Mouse (Mus musculus): ENCODE results near the gene Il22ra2.
A peak's percentile ranks its signal among the peaks of the same experiment; 100 is the strongest.

Gene Il22ra2

GRCm38 (mm10) chr10:19621408-19622048, at the start of gene Il22ra2:
Il22ra2 (plus strand) TSS chr10:19621998.
- no peak for DNase-seq

- DNase-seq = no peak
Measured at GRCm38 (mm10) chr10:19577571-19577970, 44.2 kb upstream of the Il22ra2 start.

- no peak for DNase-seq
Measured at GRCm38 (mm10) chr10:19578001-19578400, 43.8 kb upstream of the Il22ra2 start.

- peak; percentile 49 for DNase-seq
Measured at GRCm38 (mm10) chr10:19578409-19578986, 43.3 kb upstream of the Il22ra2 start.

DNA sequence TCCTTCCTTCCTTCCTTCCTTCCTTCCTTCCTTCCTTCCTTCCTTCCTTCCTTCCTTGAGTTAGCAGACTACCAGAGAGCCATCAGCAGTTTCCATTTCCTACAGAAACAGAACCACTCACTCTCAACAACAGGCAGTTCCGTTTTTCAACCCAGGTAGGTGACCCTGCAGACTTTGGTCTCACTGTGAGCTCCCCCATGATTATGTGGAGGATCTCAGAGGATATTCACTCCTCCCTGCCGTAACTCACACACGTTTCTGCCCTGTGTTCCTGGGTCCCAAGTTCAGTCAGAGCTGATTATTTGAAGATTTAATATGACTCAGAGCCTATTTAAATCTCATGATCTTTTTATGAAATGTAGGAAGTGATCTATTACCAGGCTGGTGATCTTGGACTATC, 41.1 kb upstream of the Il22ra2 start:
- no peak for DNase-seq

DNA sequence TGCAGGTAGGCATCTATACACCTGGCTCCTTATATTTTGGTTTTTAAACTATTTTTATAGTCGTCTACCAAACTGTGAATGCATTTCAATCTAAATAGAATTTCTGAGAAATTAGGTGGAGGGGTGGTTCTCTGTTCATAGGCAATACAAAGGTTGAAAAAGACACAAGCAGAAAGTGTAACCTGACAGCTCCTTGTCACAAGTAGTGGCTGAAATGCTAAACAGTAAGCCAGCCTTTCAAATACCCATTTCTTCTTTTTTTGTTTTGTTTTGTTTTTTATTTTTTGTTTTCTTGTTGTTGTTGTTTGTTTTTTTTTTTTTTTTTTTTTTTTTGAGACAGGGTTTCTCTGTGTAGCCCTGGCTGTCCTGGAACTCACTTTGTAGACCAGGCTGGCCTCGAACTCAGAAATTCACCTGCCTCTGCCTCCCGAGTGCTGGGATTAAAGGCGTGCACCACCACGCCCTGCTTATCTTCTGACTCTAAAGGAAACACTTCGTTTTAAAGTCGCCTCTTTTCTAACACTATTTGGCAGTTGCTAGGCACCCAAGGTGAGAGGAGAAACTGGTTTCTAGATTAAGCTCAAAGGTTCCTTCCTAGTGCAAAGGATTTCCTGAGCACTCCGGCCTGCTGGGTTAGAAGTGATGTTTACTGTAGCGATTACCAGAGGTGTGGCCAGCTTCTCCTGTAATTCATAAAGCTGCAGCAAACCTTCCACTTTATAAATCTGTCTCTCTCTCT, 39.8 kb upstream of the Il22ra2 start:
- peak; percentile 51 for DNase-seq

DNA sequence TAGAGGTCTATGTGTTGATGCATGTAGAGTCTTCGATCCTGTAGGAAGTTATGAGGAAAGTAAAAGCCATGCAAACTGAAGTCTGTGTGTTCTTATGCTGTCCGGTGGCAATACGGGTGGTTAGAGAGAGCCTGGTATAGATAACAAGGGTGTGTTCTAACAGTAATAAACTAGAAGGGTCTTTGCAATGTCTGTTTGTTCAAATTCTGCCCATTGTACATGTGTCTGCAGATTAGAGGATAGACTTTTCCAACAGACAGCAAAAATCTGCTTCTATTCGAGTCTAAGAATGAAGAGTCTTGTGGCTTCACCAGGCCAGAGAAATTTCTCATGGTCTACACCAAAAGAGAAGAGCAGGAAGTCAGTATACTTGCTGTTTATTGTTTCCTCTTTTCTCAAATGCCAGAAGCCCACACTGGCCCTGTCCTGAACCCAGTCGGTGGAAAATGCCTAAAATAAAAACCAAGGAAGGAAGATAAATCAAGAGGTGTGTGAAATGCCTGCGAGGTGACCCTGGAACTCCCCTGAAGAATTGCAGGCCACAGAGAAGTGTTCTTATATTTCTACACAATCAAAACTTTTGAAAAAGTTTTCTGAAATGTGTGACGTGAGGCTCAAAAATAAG, 38.9 kb upstream of the Il22ra2 start:
- peak; percentile 27 for DNase-seq

GRCm38 (mm10) chr10:19584064-19584463, 37.7 kb upstream of the Il22ra2 start:
- peak; percentile 80 for DNase-seq

- no peak for DNase-seq
Measured at GRCm38 (mm10) chr10:19584846-19585245, 37.0 kb upstream of the Il22ra2 start.

DNA sequence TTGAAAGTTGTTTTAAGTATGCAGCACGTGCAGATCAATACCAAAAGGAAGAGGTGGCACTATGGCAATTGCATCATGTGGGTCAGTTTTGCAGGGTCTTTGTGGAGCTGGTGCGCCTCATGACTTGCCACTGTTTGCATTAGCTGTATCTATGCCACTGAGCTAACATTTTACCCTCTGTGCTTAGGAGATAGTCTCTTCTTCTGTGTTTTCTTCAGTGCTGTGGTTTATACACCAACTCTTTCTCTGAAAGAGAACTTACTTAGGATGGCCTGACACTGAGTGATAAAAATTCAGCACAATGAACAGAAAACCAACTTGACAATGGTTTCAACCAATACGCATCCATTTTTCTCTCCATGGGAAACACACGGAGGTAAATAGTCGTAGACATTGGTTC, 35.9 kb upstream of the Il22ra2 start:
- DNase-seq = no peak

DNA sequence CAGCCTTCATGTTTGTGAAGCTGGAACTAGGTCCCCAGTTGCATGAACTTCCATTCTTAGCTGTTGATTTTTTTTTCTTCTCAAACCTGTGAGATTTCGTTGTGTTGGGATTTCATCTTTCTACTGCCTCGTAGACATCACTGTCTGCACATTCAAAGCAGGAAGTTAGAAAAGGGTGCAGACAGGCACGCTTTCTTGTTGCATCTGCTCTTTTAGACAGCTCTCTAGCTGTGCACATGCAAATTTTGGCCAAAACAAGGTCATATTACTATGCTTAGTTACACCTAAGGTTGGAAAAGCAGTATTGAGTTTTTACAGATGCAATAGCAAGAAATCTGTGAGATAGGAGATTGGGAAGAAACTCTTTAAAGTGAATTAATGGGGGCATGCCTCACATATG, 34.5 kb upstream of the Il22ra2 start:
- DNase-seq = peak; percentile 58

DNA sequence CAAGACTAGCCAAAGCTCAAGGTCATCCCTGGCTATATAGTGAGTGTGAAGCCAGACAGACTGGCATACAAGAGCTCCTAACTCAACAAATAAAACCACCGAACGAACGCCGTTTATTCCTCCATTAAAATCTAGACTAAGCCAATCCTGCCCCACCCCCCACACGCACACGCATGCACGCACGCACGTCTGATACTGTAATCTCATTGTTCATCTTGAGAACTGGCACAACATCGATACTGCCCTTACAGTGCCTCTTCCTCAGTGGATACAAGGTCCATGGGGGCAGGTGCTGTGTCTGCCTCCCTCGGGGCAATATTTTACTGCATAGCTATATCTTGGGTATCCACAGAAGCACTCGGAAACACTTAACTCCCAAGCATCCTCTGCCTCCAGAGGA, 32.2 kb upstream of the Il22ra2 start:
- DNase-seq = no peak

GRCm38 (mm10) chr10:19591286-19591640, 30.5 kb upstream of the Il22ra2 start:
- no peak for DNase-seq

DNA sequence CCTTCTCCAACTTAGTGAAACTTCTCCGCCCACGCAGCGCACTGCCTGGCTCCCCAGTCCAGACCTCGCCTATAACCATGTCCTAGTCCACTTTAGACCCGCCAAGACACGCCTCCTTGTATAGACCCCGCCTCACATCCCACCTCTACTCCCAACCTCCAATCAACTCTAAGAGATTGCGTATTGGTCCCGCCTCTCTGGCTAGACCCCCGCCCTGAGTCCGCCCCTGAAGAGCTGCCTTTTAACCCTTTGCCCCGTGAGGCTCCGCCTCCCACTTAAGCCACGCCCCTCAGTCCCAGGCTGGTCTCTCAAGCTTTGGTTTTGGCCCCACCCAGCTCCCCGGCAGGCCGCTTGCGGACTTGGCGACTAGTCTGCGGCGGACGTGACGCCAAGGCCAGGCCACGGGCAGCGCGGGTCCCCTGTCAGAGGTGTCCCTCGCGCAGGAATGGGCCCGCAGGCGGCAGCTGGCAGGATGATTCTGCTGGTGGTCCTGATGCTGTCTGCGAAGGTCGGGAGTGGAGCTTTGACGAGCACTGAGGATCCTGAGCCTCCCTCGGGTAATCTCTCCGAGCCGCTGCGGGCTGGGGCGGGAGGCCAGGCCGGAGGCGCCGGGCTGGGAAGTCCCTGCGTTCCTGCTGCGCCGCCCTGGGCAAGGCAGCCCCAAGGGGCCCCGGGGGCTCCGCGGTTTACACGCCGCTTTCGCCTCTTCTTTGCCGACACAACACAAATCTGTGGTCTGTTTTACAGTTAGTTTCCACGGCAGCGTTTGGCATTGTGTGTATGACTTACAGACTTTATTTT, 30.0 kb upstream of the Il22ra2 start, which contains the start of gene Ifngr1:
Gene Ifngr1, plus strand, starts transcription at position 309 of the 801 bp plus-strand sequence.
- DNase-seq = peak; percentile 100

DNA sequence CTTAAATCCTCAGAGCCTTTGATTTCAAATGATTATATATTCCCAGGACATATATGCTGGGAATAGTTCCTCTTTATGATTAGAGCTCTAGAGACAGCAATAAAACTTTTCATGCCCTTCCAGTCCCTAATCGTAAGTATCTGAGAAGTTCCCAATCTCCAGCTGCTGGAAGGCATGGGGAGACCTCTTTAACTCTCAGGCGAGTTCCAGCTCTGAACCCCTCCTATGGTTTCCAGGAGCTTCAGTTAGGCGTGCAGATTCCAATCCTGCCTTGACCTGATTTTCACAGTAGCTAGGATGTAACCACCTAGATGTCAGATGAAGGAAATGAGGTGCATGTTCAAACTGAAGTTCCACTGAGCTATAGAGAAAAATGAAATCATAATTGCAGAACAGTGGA, 29.2 kb upstream of the Il22ra2 start:
- DNase-seq = peak; percentile 36

DNA sequence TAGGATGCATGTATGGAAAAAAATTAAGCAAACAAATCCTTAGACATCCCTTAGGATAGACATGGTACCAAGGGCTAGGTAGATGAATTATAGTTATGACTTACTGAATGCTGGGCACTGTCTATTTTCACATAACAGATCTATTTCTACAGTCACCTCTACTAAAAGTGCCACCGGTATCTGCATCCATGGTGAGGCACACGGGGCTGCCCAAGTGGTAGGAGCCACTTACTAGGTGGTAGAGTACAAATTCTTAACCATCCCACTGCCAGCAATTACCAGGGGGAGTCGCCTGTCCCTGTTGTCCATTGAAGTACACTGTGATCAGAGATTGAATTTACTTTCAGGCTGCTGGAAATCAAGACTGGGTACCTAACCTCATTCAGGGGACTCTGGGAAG, 28.5 kb upstream of the Il22ra2 start:
- DNase-seq = peak; percentile 43

DNA sequence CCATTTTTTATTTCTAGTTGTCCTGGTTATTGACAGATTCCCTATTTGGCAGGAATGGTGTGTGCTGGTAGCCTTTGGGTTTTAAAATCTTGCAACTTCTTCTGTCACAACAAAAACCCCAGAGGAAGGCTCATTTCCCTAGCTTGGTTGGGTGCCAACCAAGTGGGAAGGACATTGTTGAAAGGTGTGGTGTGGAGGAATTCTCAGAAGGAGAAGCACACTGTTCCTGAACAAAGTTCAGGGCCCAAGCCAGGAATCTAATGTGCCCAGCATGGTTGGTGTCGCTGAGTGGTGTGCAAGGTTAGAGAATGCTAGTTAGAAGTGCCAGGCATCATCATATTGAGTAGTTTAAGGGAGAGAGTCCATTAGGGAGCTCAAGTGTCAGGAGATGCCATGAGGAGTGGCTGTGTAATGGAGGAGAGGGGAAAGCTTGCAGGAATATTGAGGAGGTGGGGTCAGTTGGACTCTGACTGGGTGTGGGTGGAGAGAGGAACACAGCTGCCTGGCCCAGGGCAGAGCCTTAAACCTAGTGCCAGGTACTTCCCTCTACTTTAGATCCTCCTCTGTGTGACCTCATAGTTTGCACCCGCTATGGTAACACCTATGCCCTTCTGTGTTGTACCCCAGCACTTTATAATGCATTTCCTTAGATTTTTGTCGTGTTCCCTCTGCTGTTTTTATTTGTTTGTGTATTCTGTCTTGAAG, 27.4 kb upstream of the Il22ra2 start:
- DNase-seq = peak; percentile 60

DNA sequence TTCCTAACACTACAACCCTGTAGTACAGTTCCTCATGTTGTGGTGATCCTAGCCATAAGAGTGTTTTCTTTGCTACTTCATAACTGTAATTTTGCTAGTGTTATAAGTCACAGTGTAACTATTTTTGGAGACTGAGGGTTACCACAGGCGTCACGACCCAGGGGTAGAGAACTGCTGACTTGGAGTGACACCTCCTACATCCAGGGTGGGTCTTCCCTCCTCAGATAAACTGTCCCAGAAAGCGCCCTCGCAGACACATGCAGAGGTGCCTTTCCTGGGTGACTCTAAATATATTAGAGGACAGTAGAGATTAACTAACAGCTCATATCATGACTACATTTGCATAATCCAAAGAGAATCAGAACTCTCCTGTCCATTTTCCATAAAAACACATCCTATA, 24.9 kb upstream of the Il22ra2 start:
- DNase-seq = peak; percentile 41

DNA sequence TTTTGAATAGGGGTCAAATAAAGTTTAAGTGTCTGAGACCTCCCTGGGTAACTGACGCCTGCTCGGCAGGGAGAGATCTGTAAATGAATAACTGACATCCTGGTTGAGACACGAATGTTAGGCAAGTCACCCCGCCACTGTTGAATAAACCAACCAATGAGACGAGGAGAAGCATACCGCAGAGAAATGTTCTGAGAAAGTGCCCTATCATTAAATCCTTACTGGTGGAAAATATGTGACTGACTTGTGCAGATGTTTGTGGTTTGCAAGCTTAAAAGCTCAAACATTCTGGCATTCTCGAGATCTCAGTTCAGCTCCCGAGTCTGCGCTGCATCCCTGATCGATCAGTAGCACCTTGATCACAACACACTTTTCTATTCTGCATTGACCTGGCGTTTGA, 23.7 kb upstream of the Il22ra2 start:
- DNase-seq = peak; percentile 60

- DNase-seq = no peak
Measured at GRCm38 (mm10) chr10:19599331-19600092, 22.3 kb upstream of the Il22ra2 start.

- DNase-seq = no peak
Measured at GRCm38 (mm10) chr10:19600093-19600420, 21.7 kb upstream of the Il22ra2 start.

GRCm38 (mm10) chr10:19601502-19601901, 20.3 kb upstream of the Il22ra2 start:
- DNase-seq = peak; percentile 74
